11 mouse cellular contexts compared by ENCODE assay signal in the genomic region with DNA sequence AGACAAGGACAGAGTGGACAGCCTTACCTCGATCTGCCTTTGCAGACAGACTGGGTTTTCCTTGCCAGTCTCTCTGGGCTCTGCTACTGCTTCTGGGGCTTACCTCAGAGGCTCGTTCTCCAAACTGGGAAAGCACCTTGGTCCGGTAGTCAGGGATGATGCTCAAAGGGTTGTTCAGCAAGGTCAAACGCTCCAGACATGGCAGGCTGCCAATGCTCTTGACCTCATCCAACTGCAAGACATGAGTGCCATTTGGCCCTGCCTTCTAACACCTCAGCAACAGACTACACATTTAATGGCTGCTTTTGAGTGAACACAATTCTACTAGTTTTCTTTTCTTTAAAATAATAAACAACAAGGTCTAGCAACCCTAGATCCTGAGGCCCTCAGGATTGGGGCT. TPM values are rescaled to one million over a fixed set of nuclear protein-coding genes. Genes with fewer than 3 reads are reported as not detected.
DNase-seq lines count a peak whose midpoint lies in the region; ATAC-seq and TF ChIP-seq lines count a peak whose summit lies in the region.
"Had no signal": no experiment of that assay in that cellular context is flagged by ENCODE, and none has a peak within 500 bp of the region (broad histone marks: within the 10 kb centered on the region; RNA-seq: fewer than 3 reads in every experiment).

No protein-coding gene starts in this region.

- WGBS in heart, embryonic 10.5 days = 72% methylated on average over 4 of the region's 4 CpGs
- WGBS in lung, postnatal 0 days = 29% methylated on average over 4 of the region's 4 CpGs

- intact Hi-C loops in heart, postnatal 25 days (cut with DNase I) = no loop called here
- intact Hi-C loops in heart, postnatal 10 days (cut with DNase I) = no loop called here

- peaks cover 29% of the 10 kb centered on the region for H3K4me1 ChIP-seq in heart, embryonic 10.5 days
- peaks cover 13% of the 10 kb centered on the region; the same call in 1 of the 2 replicates for H3K4me1 ChIP-seq in lung, postnatal 0 days (ENCODE audit: insufficient read depth, low read depth, low read length)

- ATAC-seq in lung, postnatal 0 days = no peak
- no peak for ATAC-seq in frontal cortex, adult (ENCODE audit: low TSS enrichment)
- ATAC-seq: intestine, embryonic 16.5 days had no signal

- H3K9me3 ChIP-seq in heart, embryonic 10.5 days = no peaks in the 10 kb centered on the region
- H3K9me3 ChIP-seq in lung, postnatal 0 days (ENCODE audit: low read length) = no peaks in the 10 kb centered on the region

- no peak for TF ChIP-seq CTCF in lung, postnatal 0 days (IDR thresholded peaks at IDR 0.05)

- 0 out of 2 replicates have a peak overlapping the region, but pooled peaks have one; percentile 2 for H3K27ac ChIP-seq in heart, embryonic 10.5 days
- no peak overlapping the region for H3K27ac ChIP-seq in lung, postnatal 0 days (ENCODE audit: low read length)
- H3K27ac ChIP-seq: left cerebral cortex, adult 2 months had no signal

- H3K4me2 ChIP-seq in lung, postnatal 0 days (replicated peaks; ENCODE audit: low read depth, low read length) = no peak overlapping the region

- no peak overlapping the region for H3K9ac ChIP-seq in lung, postnatal 0 days (replicated peaks; ENCODE audit: low read depth)

- H3K27me3 ChIP-seq in heart, embryonic 10.5 days (ENCODE audit: insufficient read depth, poor library complexity, severe bottlenecking) = no peaks in the 10 kb centered on the region
- H3K27me3 ChIP-seq in lung, postnatal 0 days (replicated peaks; ENCODE audit: insufficient read depth, low read length) = no peaks in the 10 kb centered on the region

- no peak overlapping the region for H3K4me3 ChIP-seq in heart, embryonic 10.5 days
- H3K4me3 ChIP-seq in lung, postnatal 0 days (ENCODE audit: low read depth, low read length) = no peak overlapping the region
- H3K4me3 ChIP-seq: left cerebral cortex, adult 2 months had no signal

- DNase-seq in heart, embryonic 10.5 days (ENCODE audit: low spot score) = no peak
- no peak for DNase-seq in heart, postnatal 25 days (ENCODE audit: low spot score)
- DNase-seq in adrenal gland, postnatal 14 days = peak; percentile 76
- DNase-seq in heart, postnatal 10 days = peak; percentile 72 to 78
- DNase-seq in lung, postnatal 0 days (ENCODE audit: low spot score) = peak; percentile 68
- no peak for DNase-seq in urinary bladder, postnatal 36 days (ENCODE audit: low spot score in 2 of 2)
- DNase-seq in adipocyte (ENCODE audit: low spot score) = no peak

- peaks cover 100% of the 10 kb centered on the region for H3K36me3 ChIP-seq in heart, embryonic 10.5 days
- peaks cover 70% of the 10 kb centered on the region for H3K36me3 ChIP-seq in lung, postnatal 0 days (ENCODE audit: insufficient read depth, low read length)

- no peak for TF ChIP-seq EP300 in lung, postnatal 0 days (IDR thresholded peaks at IDR 0.05)

RNA-seq across cellular contexts. Expression of a gene that starts 18.2 kb away (rescaled TPM):
- polyA plus RNA-seq in heart, embryonic 10.5 days (2016; fragmentation: Nextera tagmentation; extraction: Ambion mirVana) = 28.9 and 30.2 TPM in 2 replicates
- total RNA-seq in heart, postnatal 25 days (2021) = 10 to 100 TPM; 76.4 to 76.8 TPM
- 74.4 and 78.6 TPM in 2 replicates for total RNA-seq in adrenal gland, postnatal 14 days (2021)
- total RNA-seq in heart, postnatal 10 days (2021) = 10 to 100 TPM; 77.3 to 78.9 TPM
- 32.4 and 34.2 TPM in 2 replicates for polyA plus RNA-seq in lung, postnatal 0 days (2015; fragmentation: Nextera tagmentation; extraction: Ambion mirVana)

RNA-seq across cellular contexts. Expression of a gene that starts 21.5 kb away (rescaled TPM):
- 1,899 and 2,942 TPM in 2 replicates for polyA plus RNA-seq in heart, embryonic 10.5 days (2016; fragmentation: Nextera tagmentation; extraction: Ambion mirVana)
- total RNA-seq in heart, postnatal 25 days (2021) = 1,000 to 10,000 TPM; 5,169 to 5,647 TPM
- 0.67 and 1.3 TPM in 2 replicates for total RNA-seq in adrenal gland, postnatal 14 days (2021)
- 1,000 to 10,000 TPM; 5,439 to 5,458 TPM for total RNA-seq in heart, postnatal 10 days (2021)
- 77.2 and 87.2 TPM in 2 replicates for polyA plus RNA-seq in lung, postnatal 0 days (2015; fragmentation: Nextera tagmentation; extraction: Ambion mirVana)

RNA-seq across cellular contexts. Expression of a gene that starts 30.1 kb away (rescaled TPM):
- polyA plus RNA-seq in heart, embryonic 10.5 days (2016; fragmentation: Nextera tagmentation; extraction: Ambion mirVana) = 457 and 500 TPM in 2 replicates
- total RNA-seq in heart, postnatal 25 days (2021) = 100 to 1,000 TPM; 145 to 148 TPM
- 269 and 295 TPM in 2 replicates for total RNA-seq in adrenal gland, postnatal 14 days (2021)
- 100 to 1,000 TPM; 234 to 236 TPM for total RNA-seq in heart, postnatal 10 days (2021)
- 196 and 224 TPM in 2 replicates for polyA plus RNA-seq in lung, postnatal 0 days (2015; fragmentation: Nextera tagmentation; extraction: Ambion mirVana)

RNA-seq across cellular contexts. Expression of a gene that starts 31.0 kb away (rescaled TPM):
- 0.47 and 0.54 TPM in 2 replicates for polyA plus RNA-seq in heart, embryonic 10.5 days (2016; fragmentation: Nextera tagmentation; extraction: Ambion mirVana)
- total RNA-seq in heart, postnatal 25 days (2021) = 10 to 100 TPM; 12.4 to 16.1 TPM
- 10.9 and 13.9 TPM in 2 replicates for total RNA-seq in adrenal gland, postnatal 14 days (2021)
- total RNA-seq in heart, postnatal 10 days (2021) = 10 to 100 TPM; 15.1 to 16.9 TPM
- polyA plus RNA-seq in lung, postnatal 0 days (2015; fragmentation: Nextera tagmentation; extraction: Ambion mirVana) = 4.7 and 5.7 TPM in 2 replicates
- total RNA-seq: megakaryocyte, adult 5-6 weeks had no signal

RNA-seq across cellular contexts. Expression of a gene that starts 55.8 kb away (rescaled TPM):
- 422 and 507 TPM in 2 replicates for polyA plus RNA-seq in heart, embryonic 10.5 days (2016; fragmentation: Nextera tagmentation; extraction: Ambion mirVana)
- 10 to 100 TPM; 18.2 to 22.6 TPM for total RNA-seq in heart, postnatal 25 days (2021)
- total RNA-seq in adrenal gland, postnatal 14 days (2021) = 48.5 and 57.7 TPM in 2 replicates
- total RNA-seq in heart, postnatal 10 days (2021) = 10 to 100 TPM; 53.1 to 57.7 TPM
- 148 and 162 TPM in 2 replicates for polyA plus RNA-seq in lung, postnatal 0 days (2015; fragmentation: Nextera tagmentation; extraction: Ambion mirVana)

Comparison
In these comparisons a context has a peak if more than half of its experiments do, and no peak if none do; other contexts are left out.
1. DNase-seq: peak in adrenal gland, postnatal 14 days (single experiment), heart, postnatal 10 days (2 of 2) and lung, postnatal 0 days (single experiment); none in heart, embryonic 10.5 days (single experiment), heart, postnatal 25 days (single experiment), urinary bladder, postnatal 36 days (0 of 2) and adipocyte (single experiment).
2. RNA of a gene that starts 21.5 kb away (total RNA-seq): 5,169 to 5,647 TPM in heart, postnatal 25 days and 5,439 to 5,458 TPM in heart, postnatal 10 days; 0.67 to 1.3 TPM in adrenal gland, postnatal 14 days; every median in the first group is over 1,000 times any median in the second.